ENCODE assay signal across 19 mouse cellular contexts in the genomic region with DNA sequence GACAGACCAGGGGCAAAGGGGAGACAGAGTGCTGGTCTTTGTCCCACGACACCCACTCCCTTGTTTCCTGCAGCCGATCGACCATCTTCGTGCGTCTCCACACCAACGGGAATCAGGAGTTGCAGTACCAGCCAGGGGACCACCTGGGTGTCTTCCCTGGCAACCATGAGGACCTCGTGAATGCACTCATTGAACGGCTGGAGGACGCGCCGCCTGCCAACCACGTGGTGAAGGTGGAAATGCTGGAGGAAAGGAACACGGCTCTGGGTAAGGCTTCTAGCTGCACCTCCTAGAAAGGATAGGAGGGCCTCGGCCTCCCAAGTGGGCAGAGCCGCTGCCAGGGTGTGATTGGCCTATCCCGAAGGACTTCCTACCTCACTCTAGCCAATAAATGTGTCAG. TPM values are rescaled to one million over a fixed set of nuclear protein-coding genes. Genes with fewer than 3 reads are reported as not detected.
A peak's percentile ranks its signal among the peaks of the same experiment; 100 is the strongest.
DNase-seq lines count a peak whose midpoint lies in the region; ATAC-seq and TF ChIP-seq lines count a peak whose summit lies in the region.
"Had no signal": no experiment of that assay in that cellular context is flagged by ENCODE, and none has a peak within 500 bp of the region (broad histone marks: within the 10 kb centered on the region; RNA-seq: fewer than 3 reads in every experiment).

No protein-coding gene starts in this region.

- WGBS in cerebellum, adult 2 months: 32% methylated on average over 16 of the region's 16 CpGs

- H3K27me3 ChIP-seq in cerebellum, adult 2 months (ENCODE audit: control insufficient read depth, insufficient read depth, low read length): no peaks in the 10 kb centered on the region
- H3K27me3 ChIP-seq: forebrain, embryonic 13.5 days; hindbrain, embryonic 15.5 days had no signal

- TF ChIP-seq CTCF in cerebellum, adult 2 months (IDR thresholded peaks at IDR 0.05; ENCODE audit: borderline replicate concordance, insufficient read depth, low read depth, low read length): no peak

- no peak overlapping the region for H3K4me3 ChIP-seq in cerebellum, adult 2 months (replicated peaks; ENCODE audit: insufficient read depth, low read depth, low read length)
- H3K4me3 ChIP-seq: forebrain, embryonic 10.5 days; forebrain, embryonic 13.5 days; gastrocnemius, adult 2 months; hindbrain, embryonic 12.5 days; hindbrain, embryonic 15.5 days had no signal

- peaks cover 18% of the 10 kb centered on the region for H3K4me1 ChIP-seq in cerebellum, adult 2 months (ENCODE audit: control insufficient read depth, insufficient read depth, low read length)
- H3K4me1 ChIP-seq: hindbrain, embryonic 12.5 days; hindbrain, embryonic 15.5 days had no signal

- H3K27ac ChIP-seq in cerebellum, adult 2 months (ENCODE audit: insufficient read depth, low read length): no peak overlapping the region
- H3K27ac ChIP-seq: forebrain, embryonic 10.5 days; forebrain, embryonic 13.5 days; gastrocnemius, adult 2 months; hindbrain, embryonic 12.5 days; hindbrain, embryonic 15.5 days had no signal

- ATAC-seq in megakaryocyte, adult 5-6 weeks (ENCODE audit: poor library complexity, severe bottlenecking): no peak
- ATAC-seq: CD4-positive, CD25-positive, alpha-beta regulatory T cell, adult 4 months; forebrain, embryonic 13.5 days; forebrain, embryonic 16.5 days; intestine, postnatal 0 days had no signal

- no peak for TF ChIP-seq POLR2A in cerebellum, adult 2 months (IDR thresholded peaks at IDR 0.05; ENCODE audit: borderline replicate concordance, insufficient read depth, low read length)

- peak; percentile 27 to 39 for DNase-seq in cerebellum, adult 2 months
- DNase-seq in cerebellum, postnatal 4 days (ENCODE audit: low spot score in 2 of 2): no peak
- DNase-seq in brain, adult 2 months (ENCODE audit: low read depth, low spot score): peak; percentile 24
- peak; percentile 42 for DNase-seq in cerebellum, adult 9-11 months
- DNase-seq in cerebellum, postnatal 25 days: peak; percentile 42 to 56
- DNase-seq: adrenal gland, adult 2 months; adrenal gland, postnatal 14 days; gastrocnemius, adult 2 months; gastrocnemius, postnatal 14 days; heart, adult 11 months; kidney, adult 2 months had no signal

RNA-seq across cellular contexts. Expression of a gene that starts 40.2 kb away (rescaled TPM):
- 114 and 124 TPM in 2 replicates for polyA plus RNA-seq in cerebellum, adult 2 months (2012; rRNA removed)
- 2.0 and 3.1 TPM in 2 replicates for total RNA-seq in megakaryocyte, adult 5-6 weeks (2015)
- 4.2 and 4.8 TPM in 2 replicates for total RNA-seq in megakaryocyte, adult 5-6 weeks (2017)

Comparison
In these comparisons a context has a peak if more than half of its experiments do, and no peak if none do; other contexts are left out.
1. DNase-seq: peak in cerebellum, adult 2 months (2 of 2), brain, adult 2 months (single experiment), cerebellum, adult 9-11 months (single experiment) and cerebellum, postnatal 25 days (2 of 2); none in cerebellum, postnatal 4 days (0 of 2).